Mouse (Mus musculus) layer of hippocampus, postnatal 14 days (tissue): Measurements from ENCODE around the gene Crispld2. TPM values are rescaled to one million over a fixed set of nuclear protein-coding genes. Genes with fewer than 3 reads are reported as not detected.

ENCODE experiments used
- total RNA-seq, 2 experiments: library from RNA; stranded (reverse); gene quantifications; 2 replicates each; pipeline ENCODE4 v1.2.3; 2021

The Crispld2 gene
- total RNA-seq, 2 experiments from 2014 or later = 1.6 to 2.1 TPM

Other genes starting within 250 kb of the Crispld2 start
- gene Tldc1, start 214.0 kb upstream of the Crispld2 start, total RNA-seq = 10 to 100 TPM; 16.2 to 19.5 TPM
- 100 to 1,000 TPM; 103 to 114 TPM for gene Cotl1, start 151.9 kb upstream of the Crispld2 start, total RNA-seq
- 1 to 10 TPM; 8.2 to 8.4 TPM for gene Klhl36, start 130.2 kb upstream of the Crispld2 start, total RNA-seq
- 10 to 100 TPM; 86.7 to 93.0 TPM for gene Usp10, start 82.1 kb upstream of the Crispld2 start, total RNA-seq
- not detected for gene Gm20388, start 81.6 kb upstream of the Crispld2 start, total RNA-seq
- 10 to 100 TPM; 39.1 to 42.1 TPM for gene Zdhhc7, start 109.0 kb downstream of the Crispld2 start, total RNA-seq
- gene 6430548M08Rik, start 121.7 kb downstream of the Crispld2 start, total RNA-seq = 100 to 1,000 TPM; 108 to 110 TPM
- under 1 TPM in 1 of 2 experiments, not detected in 1; 0.33 TPM for gene Fam92b, start 185.0 kb downstream of the Crispld2 start, total RNA-seq
- 100 to 1,000 TPM in 1 of 2 experiments, 10 to 100 TPM in 1; 94.0 to 107 TPM for gene Gse1, start 236.0 kb downstream of the Crispld2 start, total RNA-seq